Mouse (Mus musculus) hindbrain, postnatal 0 days (tissue): ENCODE measurements at regions not wholly inside any gene's neighbourhood (a gene's known extent, or its start where the extent isn't known, plus 50 kb on each side); places are given as distances from the start of the nearest gene placed in this dataset.
A peak's percentile ranks its signal among the peaks of the same experiment; 100 is the strongest.

ENCODE experiments used
- ATAC-seq: fragments of 200-750 bp; cut with Nextera tagmentation; 2 replicates; pipeline ENCODE4 v1.8.0; 2017; ENCODE audit warnings: mild to moderate bottlenecking, moderate TSS enrichment, moderate library complexity
- DNase-seq: peaks from one replicate; pipeline ENCODE4 v3.0.0-alpha.2; 2015; ENCODE audit warnings: low spot score
- H3K27ac ChIP-seq: fragments of 300-500 bp; sonication (generic); 2 replicates; pipeline ENCODE4 v1.5.1; 2014; ENCODE audit warnings: mild to moderate bottlenecking
- H3K27me3 ChIP-seq: fragments of 300-500 bp; sonication (generic); 2 replicates; pipeline ENCODE4 v1.6.1; 2014; ENCODE audit warnings: low read length, mixed read lengths; ENCODE audit not compliant: insufficient read depth
- H3K36me3 ChIP-seq: fragments of 300-500 bp; sonication (generic); 2 replicates; pipeline ENCODE4 v1.6.1; 2014; ENCODE audit warnings: low read length, mixed read lengths; ENCODE audit not compliant: insufficient read depth
- H3K4me1 ChIP-seq: fragments of 300-500 bp; sonication (generic); 2 replicates; pipeline ENCODE4 v1.6.1; 2014; ENCODE audit warnings: antibody characterized with exemption, low read length, mixed read lengths; ENCODE audit not compliant: insufficient read depth
- H3K4me2 ChIP-seq: fragments of 300-500 bp; sonication (generic); 2 replicates; pipeline ENCODE4 v1.6.1; 2014; ENCODE audit warnings: low read depth, mild to moderate bottlenecking, low read length, moderate library complexity, mixed read lengths
- H3K4me3 ChIP-seq: fragments of 300-500 bp; sonication (generic); 2 replicates; pipeline ENCODE4 v1.5.1; 2014; ENCODE audit warnings: low read length
- H3K9ac ChIP-seq: fragments of 300-500 bp; sonication (generic); replicated peaks from 2 replicates; pipeline ENCODE4 v1.6.1; 2014; ENCODE audit warnings: mild to moderate bottlenecking, low read length, moderate library complexity, mixed read lengths
- H3K9me3 ChIP-seq: fragments of 300-500 bp; sonication (generic); 2 replicates; pipeline ENCODE4 v1.6.1; 2016; ENCODE audit warnings: low read length, mixed read lengths
- CTCF ChIP-seq: IDR thresholded peaks from 2 replicates; pipeline ENCODE4 v1.5.1; 2016; ENCODE audit warnings: antibody characterized with exemption, control low read depth, low read depth
- WGBS: fragments of 180-500 bp; shearing (Covaris S2); extraction: QIAGEN DNeasy Blood & Tissue Kit; methylation state at CpG from one replicate; pipeline ENCODE4 v1.1.7; 2014; 5-methylcytosine and 5-hydroxymethylcytosine counted together

DNA sequence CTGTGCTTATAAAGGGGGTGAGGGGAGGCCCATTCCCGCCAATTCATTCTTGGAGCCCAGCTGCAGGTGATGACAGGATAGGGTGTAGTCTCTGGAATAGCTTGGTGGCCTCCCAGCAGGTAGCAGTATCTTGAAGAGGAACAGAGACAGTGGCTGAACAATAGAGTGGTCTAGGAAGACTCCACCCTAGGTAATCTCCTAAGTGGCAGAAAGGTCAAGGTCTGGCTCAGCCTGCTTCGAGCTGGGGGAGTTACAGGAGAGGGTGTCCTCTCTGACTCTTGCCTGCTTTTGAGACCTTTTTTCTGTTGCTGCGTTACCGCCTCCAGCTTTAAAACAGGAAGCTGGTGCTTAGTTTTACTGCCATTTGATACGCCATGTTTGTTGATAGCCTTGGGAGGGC lies 143.7 kb downstream of the Otol1 start:
- Histone ChIP-seq H3K9ac (no peak overlapping the region), H3K27me3 (no peaks in the 10 kb centered on the region), H3K27ac (no peak overlapping the region), H3K4me1 (no peaks in the 10 kb centered on the region), H3K4me2 (no peak overlapping the region), H3K4me3 (no peak overlapping the region), H3K36me3 (no peaks in the 10 kb centered on the region), H3K9me3 (no peaks in the 10 kb centered on the region)
- ATAC-seq, result no peak
- no peak for TF ChIP-seq CTCF
- WGBS, result 76% methylated on average over 5 of the region's 5 CpGs
- DNase-seq, result no peak

DNA sequence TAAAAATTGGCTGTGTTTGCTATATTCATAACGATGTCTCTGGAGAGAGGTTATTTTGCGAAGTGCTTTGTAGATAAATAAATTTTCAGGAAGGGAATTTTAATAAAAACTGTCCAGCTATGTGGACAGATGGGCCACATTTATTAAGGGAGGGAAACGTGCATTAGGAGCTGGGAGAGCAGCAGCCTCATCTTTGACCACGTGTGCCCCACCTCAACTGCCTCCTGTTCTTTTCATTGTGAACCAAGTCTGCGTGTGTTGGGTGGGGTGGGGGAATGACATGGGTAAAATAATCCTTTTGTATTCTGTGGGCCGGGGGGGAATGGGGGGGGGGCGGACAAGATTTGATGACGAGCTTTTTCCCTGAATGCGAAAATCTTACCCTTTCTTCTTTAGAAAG lies 152.6 kb downstream of the Otol1 start:
- DNase-seq, result peak; percentile 9
- ATAC-seq, result no peak
- WGBS, result 48% methylated on average over 9 of the region's 9 CpGs

DNA sequence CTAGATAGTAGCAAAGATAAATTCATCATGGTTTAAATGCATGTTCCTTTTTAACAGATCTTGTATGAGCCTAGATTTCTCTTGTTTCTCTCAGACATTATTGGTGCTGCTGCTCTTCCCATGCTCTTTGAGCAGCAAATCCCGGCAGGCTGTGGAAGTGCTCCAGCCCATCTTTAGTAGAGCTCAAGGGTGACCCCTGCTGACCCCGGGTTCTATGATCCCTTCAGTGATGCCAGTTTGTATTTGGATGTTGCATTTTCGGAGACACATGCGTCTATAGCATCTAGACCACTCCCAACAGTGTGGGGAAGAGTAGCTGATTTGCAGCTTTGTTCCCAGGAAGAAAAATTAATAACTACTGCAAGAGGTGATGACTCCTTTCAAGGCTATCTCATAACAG lies 164.3 kb downstream of the Otol1 start:
- H3K27ac ChIP-seq, result no peak overlapping the region
- no peak for ATAC-seq
- H3K9me3 ChIP-seq, result no peaks in the 10 kb centered on the region
- no peak for TF ChIP-seq CTCF
- 51% methylated on average over 4 of the region's 4 CpGs for WGBS
- H3K4me3 ChIP-seq, result no peak overlapping the region
- H3K4me1 ChIP-seq, result no peaks in the 10 kb centered on the region
- no peaks in the 10 kb centered on the region for H3K27me3 ChIP-seq
- H3K9ac ChIP-seq, result no peak overlapping the region
- H3K36me3 ChIP-seq, result no peaks in the 10 kb centered on the region
- DNase-seq, result no peak
- H3K4me2 ChIP-seq, result no peak overlapping the region

More for the DNA sequence above, 152.6 kb downstream of the Otol1 start:
- H3K36me3 ChIP-seq, result no peaks in the 10 kb centered on the region
- H3K9ac ChIP-seq, result no peak overlapping the region
- no peaks in the 10 kb centered on the region for H3K27me3 ChIP-seq
- H3K4me3 ChIP-seq, result no peak overlapping the region
- no peak for TF ChIP-seq CTCF
- H3K4me2 ChIP-seq, result no peak overlapping the region
- no peak overlapping the region for H3K27ac ChIP-seq
- H3K9me3 ChIP-seq, result no peaks in the 10 kb centered on the region
- H3K4me1 ChIP-seq, result no peaks in the 10 kb centered on the region

DNA sequence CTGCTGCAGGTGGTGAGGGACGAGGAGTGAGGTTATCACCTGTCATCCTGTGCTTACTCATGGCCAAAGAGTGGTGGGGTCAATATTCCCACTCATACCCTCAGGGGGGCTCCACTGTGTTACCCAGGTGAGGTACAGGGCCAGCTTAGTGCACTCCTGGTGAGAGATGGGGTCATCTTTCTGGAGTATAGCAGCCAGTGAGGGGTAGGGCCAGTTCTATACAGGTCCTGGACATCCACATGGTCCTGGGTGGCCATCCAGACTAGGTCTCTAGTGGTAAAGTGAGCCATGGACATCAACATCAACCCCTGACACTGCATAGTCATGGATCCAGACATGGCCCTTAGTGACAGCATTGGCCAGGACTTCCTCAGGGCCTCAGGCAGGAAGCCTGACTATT lies 169.0 kb downstream of the Otol1 start:
- 90% methylated on average over 1 of the region's 1 CpGs for WGBS
- no peak overlapping the region for H3K4me2 ChIP-seq
- H3K4me3 ChIP-seq, result no peak overlapping the region
- H3K27me3 ChIP-seq, result no peaks in the 10 kb centered on the region
- no peaks in the 10 kb centered on the region for H3K4me1 ChIP-seq
- no peak overlapping the region for H3K9ac ChIP-seq
- H3K27ac ChIP-seq, result no peak overlapping the region
- ATAC-seq, result peak; percentile 21; the same call in 1 of the 2 replicates
- H3K9me3 ChIP-seq, result no peaks in the 10 kb centered on the region
- no peak for TF ChIP-seq CTCF
- no peaks in the 10 kb centered on the region for H3K36me3 ChIP-seq
- DNase-seq, result no peak

DNA sequence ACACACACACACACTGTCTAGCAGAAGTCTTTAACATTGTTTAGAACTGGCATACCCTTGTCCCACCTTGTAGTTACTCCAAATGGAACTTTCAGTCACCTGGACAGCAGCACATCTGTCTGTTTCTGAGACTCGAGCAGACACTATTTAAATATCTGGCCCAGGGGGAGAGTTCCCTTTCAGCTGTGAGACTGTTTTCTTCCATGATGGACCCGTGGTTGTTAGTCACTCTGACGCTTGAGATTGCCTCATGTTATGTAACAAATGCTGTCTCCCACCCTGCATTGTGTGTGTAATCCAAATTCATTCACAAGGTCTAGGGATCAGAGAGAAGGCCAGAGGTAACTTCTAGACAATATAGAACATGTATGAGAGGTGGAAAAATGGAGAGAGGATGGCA lies 174.2 kb downstream of the Otol1 start:
- DNase-seq, result no peak
- no peak overlapping the region for H3K9ac ChIP-seq
- H3K9me3 ChIP-seq, result no peaks in the 10 kb centered on the region
- H3K4me1 ChIP-seq, result no peaks in the 10 kb centered on the region
- 61% methylated on average over 3 of the region's 3 CpGs for whole genome bisulfite sequencing
- ATAC-seq, result no peak
- no peak overlapping the region for H3K4me3 ChIP-seq
- TF ChIP-seq CTCF, result no peak
- no peak overlapping the region for H3K27ac ChIP-seq
- no peak overlapping the region for H3K4me2 ChIP-seq
- H3K27me3 ChIP-seq, result no peaks in the 10 kb centered on the region
- no peaks in the 10 kb centered on the region for H3K36me3 ChIP-seq

DNA sequence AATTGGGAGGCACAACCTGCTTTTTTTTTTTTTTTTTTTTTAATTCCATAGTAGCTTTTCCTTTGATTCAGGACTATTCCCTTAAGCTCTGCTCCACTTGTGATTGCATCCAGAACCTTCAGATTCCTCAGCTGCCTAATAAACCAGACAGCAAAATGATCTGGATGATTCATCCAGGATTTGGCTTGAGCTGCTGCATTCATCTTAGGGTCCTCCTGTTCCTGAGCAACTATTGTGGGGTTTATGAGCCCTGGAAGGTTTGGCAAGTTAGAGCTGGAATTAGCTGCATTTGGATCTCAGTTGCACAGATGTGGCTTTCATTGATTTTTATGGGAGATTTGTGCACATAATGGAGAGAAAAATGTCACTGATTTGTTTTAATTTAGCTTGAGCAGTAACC lies 183.3 kb downstream of the Otol1 start:
- DNase-seq (peak; percentile 11), ATAC-seq (peak; percentile 40; the same call in 1 of the 2 replicates)
- H3K27ac ChIP-seq, result no peak overlapping the region
- no peaks in the 10 kb centered on the region for H3K9me3 ChIP-seq
- no peak overlapping the region for H3K4me3 ChIP-seq
- TF ChIP-seq CTCF, result no peak
- no peaks in the 10 kb centered on the region for H3K36me3 ChIP-seq
- no peaks in the 10 kb centered on the region for H3K4me1 ChIP-seq
- no peaks in the 10 kb centered on the region for H3K27me3 ChIP-seq
- H3K4me2 ChIP-seq, result no peak overlapping the region
- no peak overlapping the region for H3K9ac ChIP-seq

DNA sequence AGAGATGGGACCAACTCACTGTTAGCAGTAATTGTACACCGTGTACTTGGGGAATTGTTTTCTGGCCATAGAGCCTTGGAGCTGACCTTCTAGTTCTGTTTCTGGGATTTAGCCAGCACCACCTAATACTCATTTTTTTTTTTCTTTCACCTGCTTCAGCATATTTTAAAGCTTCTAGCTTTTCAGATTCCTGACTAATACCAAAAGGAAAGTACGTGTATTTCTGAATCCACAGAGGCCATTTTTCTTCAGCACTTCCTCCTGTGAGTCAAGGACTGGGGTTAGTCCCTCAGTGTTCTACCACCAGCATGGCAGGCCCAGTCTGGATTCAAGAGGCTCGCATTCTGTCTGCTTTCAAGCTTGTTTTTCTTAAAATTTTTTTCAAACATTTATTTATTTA lies 189.3 kb downstream of the Otol1 start:
- Histone ChIP-seq H3K27me3 (no peaks in the 10 kb centered on the region), H3K4me1 (no peaks in the 10 kb centered on the region), H3K4me3 (no peak overlapping the region), H3K4me2 (no peak overlapping the region), H3K36me3 (no peaks in the 10 kb centered on the region), H3K9ac (no peak overlapping the region), H3K9me3 (no peaks in the 10 kb centered on the region), H3K27ac (no peak overlapping the region)
- no peak for TF ChIP-seq CTCF
- DNase-seq (no peak), ATAC-seq (no peak)
- 93% methylated on average over 3 of the region's 3 CpGs for WGBS
